Mouse (Mus musculus) cerebellum, postnatal 25 days (tissue): ENCODE results near the gene Tet2.

Experiments used
- DNase-seq, 2 experiments: peaks; one replicate each; pipeline ENCODE4 v3.0.0; 2021; ENCODE audit warnings: mixed read lengths in 2 of 2

Gene Tet2

GRCm38 (mm10) chr3:133516137-133516536, 28.8 kb downstream of the Tet2 start:
- peak; percentile 55 to 81 for DNase-seq

- DNase-seq = no peak
These were observed 29.6 kb downstream of the Tet2 start for GRCm38 (mm10) chr3:133515204-133515969.

GRCm38 (mm10) chr3:133514290-133514689, 30.6 kb downstream of the Tet2 start:
- DNase-seq = no peak

GRCm38 (mm10) chr3:133513475-133513874, 31.5 kb downstream of the Tet2 start:
- DNase-seq = no peak

- no peak for DNase-seq
These were observed 34.6 kb downstream of the Tet2 start for GRCm38 (mm10) chr3:133510368-133510767.

- no peak for DNase-seq
These were observed 35.1 kb downstream of the Tet2 start for GRCm38 (mm10) chr3:133509796-133510195.

- no peak for DNase-seq
These were observed 36.1 kb downstream of the Tet2 start for GRCm38 (mm10) chr3:133508881-133509280.

GRCm38 (mm10) chr3:133506289-133506954, 38.5 kb downstream of the Tet2 start:
- DNase-seq = no peak

- no peak for DNase-seq
These were observed 48.0 kb downstream of the Tet2 start for GRCm38 (mm10) chr3:133496953-133497352.

GRCm38 (mm10) chr3:133491370-133491769, 53.6 kb downstream of the Tet2 start:
- DNase-seq = no peak

GRCm38 (mm10) chr3:133488022-133488725, 56.8 kb downstream of the Tet2 start:
- DNase-seq = no peak

GRCm38 (mm10) chr3:133482887-133483286, 62.1 kb downstream of the Tet2 start:
- peak; percentile 23 to 48 for DNase-seq

- DNase-seq = no peak
These were observed 66.0 kb downstream of the Tet2 start for GRCm38 (mm10) chr3:133478987-133479386.

GRCm38 (mm10) chr3:133473781-133474180, 71.2 kb downstream of the Tet2 start:
- no peak for DNase-seq

- peak; percentile 61 to 71 for DNase-seq
These were observed 73.8 kb downstream of the Tet2 start for GRCm38 (mm10) chr3:133471101-133471500.

- no peak for DNase-seq
These were observed 76.1 kb downstream of the Tet2 start for GRCm38 (mm10) chr3:133468883-133469282.

GRCm38 (mm10) chr3:133463233-133463632, 81.7 kb downstream of the Tet2 start:
- no peak for DNase-seq

- DNase-seq = no peak
These were observed 82.5 kb downstream of the Tet2 start for GRCm38 (mm10) chr3:133462485-133462884.

GRCm38 (mm10) chr3:133462059-133462458, 82.9 kb downstream of the Tet2 start:
- DNase-seq = no peak

- DNase-seq = no peak
These were observed 85.8 kb downstream of the Tet2 start for GRCm38 (mm10) chr3:133459174-133459573.

GRCm38 (mm10) chr3:133453896-133454295, 91.0 kb downstream of the Tet2 start:
- DNase-seq = no peak

- DNase-seq = no peak
These were observed 108.0 kb downstream of the Tet2 start for GRCm38 (mm10) chr3:133436919-133437320.

GRCm38 (mm10) chr3:133436279-133436860, 108.6 kb downstream of the Tet2 start:
- no peak for DNase-seq
